Mouse (Mus musculus): ENCODE results near the gene Sik1. TPM values are rescaled to one million over a fixed set of nuclear protein-coding genes. Genes with fewer than 3 reads are reported as not detected.

Sik1 gene
- polyA plus RNA-seq, 1 experiment = 36.8 TPM

DNA sequence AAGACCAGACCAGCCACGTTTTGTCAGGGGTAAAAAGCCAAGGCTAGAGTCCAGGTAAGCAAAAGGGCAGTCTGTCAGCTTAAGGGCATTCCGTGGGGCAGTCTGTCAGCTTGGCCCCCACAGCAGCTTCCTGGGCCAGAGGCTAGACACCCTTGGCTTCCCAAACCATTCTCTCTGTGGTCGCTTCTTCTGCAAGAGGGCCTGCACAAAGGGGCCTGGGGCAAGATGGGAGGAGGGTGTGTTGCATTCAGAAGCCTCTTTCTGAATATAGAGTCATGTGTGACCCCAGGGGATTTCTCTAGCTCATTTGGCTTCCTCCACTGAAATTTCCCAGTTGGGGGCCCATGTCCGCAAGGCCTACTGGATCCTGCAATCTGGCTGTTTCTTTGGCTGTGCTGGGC is 21.6 kb upstream of the Sik1 start:
- Histone ChIP-seq H3K4me1 (replicated peaks; ENCODE audit: control insufficient read depth, insufficient read depth, low read length) (peaks cover 11% of the 10 kb centered on the region), H3K27me3 (ENCODE audit: control insufficient read depth, insufficient read depth, low read length) (no peaks in the 10 kb centered on the region), H3K27ac (ENCODE audit: control insufficient read depth, insufficient read depth, low read length) (no peak overlapping the region), H3K36me3 (ENCODE audit: control insufficient read depth, insufficient read depth, low read length) (no peaks in the 10 kb centered on the region), H3K4me3 (ENCODE audit: control insufficient read depth, insufficient read depth, low read length) (no peak overlapping the region)
- no peak for TF ChIP-seq CTCF (IDR thresholded peaks at IDR 0.05; ENCODE audit: borderline replicate concordance, control insufficient read depth, extremely low read depth, insufficient read depth, low read length, poor library complexity)
- no peak for TF ChIP-seq POLR2A (IDR thresholded peaks at IDR 0.05; ENCODE audit: control insufficient read depth, extremely low read depth, insufficient read depth, low read length, poor library complexity)
- no peak for DNase-seq
- 88% methylated on average over 4 of the region's 4 CpGs for WGBS

DNA sequence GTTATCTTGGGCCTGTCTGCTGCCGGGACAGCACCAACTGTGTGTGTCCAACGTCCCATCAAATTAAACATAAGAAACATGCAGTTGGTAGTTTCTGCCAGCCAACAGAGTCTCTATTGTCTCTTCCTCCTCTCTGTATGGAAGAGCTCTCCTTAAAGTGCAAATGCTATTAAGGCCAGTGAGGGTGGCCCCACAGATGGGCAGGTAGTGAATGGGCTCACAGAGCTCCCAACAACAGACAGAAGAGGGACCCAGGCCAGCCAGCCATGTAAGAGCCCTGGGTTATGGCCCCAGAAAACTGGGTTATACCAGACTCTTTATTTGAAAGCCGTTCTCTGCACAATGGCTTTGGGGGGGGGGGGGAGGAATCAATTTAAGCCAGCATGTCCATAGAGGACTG is 21.2 kb upstream of the Sik1 start:
- 95% methylated on average over 3 of the region's 3 CpGs for WGBS
- H3K27ac ChIP-seq (ENCODE audit: control insufficient read depth, insufficient read depth, low read length) = no peak overlapping the region
- no peaks in the 10 kb centered on the region for H3K27me3 ChIP-seq (ENCODE audit: control insufficient read depth, insufficient read depth, low read length)

DNA sequence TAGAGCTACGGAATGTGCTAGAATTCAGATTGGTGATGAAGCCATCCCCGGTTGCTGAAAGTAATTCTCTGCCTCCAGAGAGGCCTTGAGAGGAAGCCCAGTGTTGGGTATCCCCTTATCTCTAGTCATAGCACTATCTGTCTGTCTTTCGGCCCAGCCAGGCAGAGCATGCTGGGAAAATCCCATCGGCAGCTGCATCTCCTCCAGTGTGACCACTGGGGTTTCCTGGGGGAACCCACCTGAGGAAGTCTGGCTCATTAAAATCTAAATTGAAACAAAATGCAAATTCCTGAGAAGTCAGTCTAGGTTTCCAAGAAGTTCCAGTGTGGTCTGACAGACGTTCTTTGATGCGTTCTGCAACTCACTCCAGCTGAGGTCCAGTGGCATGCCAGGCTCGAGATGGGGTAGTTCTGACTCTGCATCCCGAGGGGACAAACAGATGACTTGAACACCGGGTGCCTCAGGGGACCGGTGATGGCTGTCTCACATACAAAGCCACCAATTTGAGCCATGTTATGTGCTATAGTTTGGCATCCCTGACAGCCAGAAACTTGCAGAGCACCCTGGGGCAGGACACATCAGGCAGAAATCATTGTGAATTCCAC is 19.8 kb upstream of the Sik1 start:
- WGBS = 40% methylated on average over 10 of the region's 10 CpGs
- Histone ChIP-seq H3K4me3 (ENCODE audit: control insufficient read depth, insufficient read depth, low read length) (no peak overlapping the region), H3K36me3 (ENCODE audit: control insufficient read depth, insufficient read depth, low read length) (no peaks in the 10 kb centered on the region), H3K27me3 (ENCODE audit: control insufficient read depth, insufficient read depth, low read length) (no peaks in the 10 kb centered on the region), H3K4me1 (replicated peaks; ENCODE audit: control insufficient read depth, insufficient read depth, low read length) (peaks cover 20% of the 10 kb centered on the region), H3K27ac (ENCODE audit: control insufficient read depth, insufficient read depth, low read length) (no peak overlapping the region)
- no peak for TF ChIP-seq CTCF (IDR thresholded peaks at IDR 0.05; ENCODE audit: borderline replicate concordance, control insufficient read depth, extremely low read depth, insufficient read depth, low read length, poor library complexity)
- no peak for TF ChIP-seq POLR2A (IDR thresholded peaks at IDR 0.05; ENCODE audit: control insufficient read depth, extremely low read depth, insufficient read depth, low read length, poor library complexity)
- no peak for DNase-seq

More for the DNA sequence above, 21.2 kb upstream of the Sik1 start:
- no peak for TF ChIP-seq POLR2A (IDR thresholded peaks at IDR 0.05; ENCODE audit: control insufficient read depth, extremely low read depth, insufficient read depth, low read length, poor library complexity)
- TF ChIP-seq CTCF (IDR thresholded peaks at IDR 0.05; ENCODE audit: borderline replicate concordance, control insufficient read depth, extremely low read depth, insufficient read depth, low read length, poor library complexity) = no peak
- no peak for DNase-seq
- H3K4me1 ChIP-seq (replicated peaks; ENCODE audit: control insufficient read depth, insufficient read depth, low read length) = peaks cover 11% of the 10 kb centered on the region
- H3K4me3 ChIP-seq (ENCODE audit: control insufficient read depth, insufficient read depth, low read length) = no peak overlapping the region
- H3K36me3 ChIP-seq (ENCODE audit: control insufficient read depth, insufficient read depth, low read length) = no peaks in the 10 kb centered on the region

DNA sequence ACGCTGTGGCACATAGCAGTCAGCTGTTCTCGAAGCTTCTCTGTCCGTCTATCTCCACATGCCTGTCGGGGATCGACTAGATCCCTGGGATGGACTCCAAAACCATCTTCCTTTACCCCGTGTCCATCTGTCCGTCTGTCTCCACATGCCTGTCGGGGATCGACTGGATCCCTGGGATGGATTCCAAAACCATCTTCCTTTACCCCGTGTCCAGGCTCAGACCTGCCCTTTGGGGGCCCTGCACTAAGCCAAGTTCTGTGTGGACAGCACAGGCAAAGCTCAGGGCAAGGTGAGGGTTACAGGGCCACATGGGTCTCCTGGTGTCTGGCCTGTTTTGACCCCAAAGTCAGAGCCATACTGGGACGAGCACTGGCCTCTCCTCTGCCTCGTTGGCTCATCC is 19.1 kb upstream of the Sik1 start:
- Histone ChIP-seq H3K4me3 (ENCODE audit: control insufficient read depth, insufficient read depth, low read length) (no peak overlapping the region), H3K36me3 (ENCODE audit: control insufficient read depth, insufficient read depth, low read length) (no peaks in the 10 kb centered on the region), H3K27ac (ENCODE audit: control insufficient read depth, insufficient read depth, low read length) (no peak overlapping the region), H3K4me1 (replicated peaks; ENCODE audit: control insufficient read depth, insufficient read depth, low read length) (peaks cover 20% of the 10 kb centered on the region), H3K27me3 (ENCODE audit: control insufficient read depth, insufficient read depth, low read length) (no peaks in the 10 kb centered on the region)
- 96% methylated on average over 12 of the region's 12 CpGs for WGBS
- TF ChIP-seq POLR2A (IDR thresholded peaks at IDR 0.05; ENCODE audit: control insufficient read depth, extremely low read depth, insufficient read depth, low read length, poor library complexity) (no peak), CTCF (IDR thresholded peaks at IDR 0.05; ENCODE audit: borderline replicate concordance, control insufficient read depth, extremely low read depth, insufficient read depth, low read length, poor library complexity) (no peak)
- DNase-seq = no peak

DNA sequence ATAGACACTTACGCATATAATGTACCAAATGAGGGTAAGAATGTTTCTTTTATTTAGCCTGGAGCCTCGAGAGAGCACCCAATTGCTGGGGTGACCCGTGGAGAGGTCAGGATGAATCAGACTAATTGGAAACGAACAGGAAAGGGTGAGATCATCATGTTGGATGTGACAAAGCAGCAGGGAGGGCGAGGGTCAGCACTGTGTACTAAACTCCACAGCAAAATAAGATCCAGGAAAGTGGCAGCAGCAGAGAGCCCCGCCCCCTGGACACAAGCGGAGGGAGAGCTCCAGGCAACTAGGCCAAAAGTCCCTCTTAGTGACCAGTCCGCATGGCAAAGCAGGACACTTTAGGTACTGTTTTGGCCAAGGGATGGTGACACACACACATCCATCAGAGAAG is 18.4 kb upstream of the Sik1 start:
- TF ChIP-seq CTCF (IDR thresholded peaks at IDR 0.05; ENCODE audit: borderline replicate concordance, control insufficient read depth, extremely low read depth, insufficient read depth, low read length, poor library complexity) = no peak
- no peak for TF ChIP-seq POLR2A (IDR thresholded peaks at IDR 0.05; ENCODE audit: control insufficient read depth, extremely low read depth, insufficient read depth, low read length, poor library complexity)
- no peaks in the 10 kb centered on the region for H3K36me3 ChIP-seq (ENCODE audit: control insufficient read depth, insufficient read depth, low read length)
- H3K4me1 ChIP-seq (replicated peaks; ENCODE audit: control insufficient read depth, insufficient read depth, low read length) = peaks cover 20% of the 10 kb centered on the region
- H3K27ac ChIP-seq (ENCODE audit: control insufficient read depth, insufficient read depth, low read length) = no peak overlapping the region
- H3K4me3 ChIP-seq (ENCODE audit: control insufficient read depth, insufficient read depth, low read length) = no peak overlapping the region
- no peak for DNase-seq
- WGBS = 92% methylated on average over 8 of the region's 8 CpGs
- no peaks in the 10 kb centered on the region for H3K27me3 ChIP-seq (ENCODE audit: control insufficient read depth, insufficient read depth, low read length)

DNA sequence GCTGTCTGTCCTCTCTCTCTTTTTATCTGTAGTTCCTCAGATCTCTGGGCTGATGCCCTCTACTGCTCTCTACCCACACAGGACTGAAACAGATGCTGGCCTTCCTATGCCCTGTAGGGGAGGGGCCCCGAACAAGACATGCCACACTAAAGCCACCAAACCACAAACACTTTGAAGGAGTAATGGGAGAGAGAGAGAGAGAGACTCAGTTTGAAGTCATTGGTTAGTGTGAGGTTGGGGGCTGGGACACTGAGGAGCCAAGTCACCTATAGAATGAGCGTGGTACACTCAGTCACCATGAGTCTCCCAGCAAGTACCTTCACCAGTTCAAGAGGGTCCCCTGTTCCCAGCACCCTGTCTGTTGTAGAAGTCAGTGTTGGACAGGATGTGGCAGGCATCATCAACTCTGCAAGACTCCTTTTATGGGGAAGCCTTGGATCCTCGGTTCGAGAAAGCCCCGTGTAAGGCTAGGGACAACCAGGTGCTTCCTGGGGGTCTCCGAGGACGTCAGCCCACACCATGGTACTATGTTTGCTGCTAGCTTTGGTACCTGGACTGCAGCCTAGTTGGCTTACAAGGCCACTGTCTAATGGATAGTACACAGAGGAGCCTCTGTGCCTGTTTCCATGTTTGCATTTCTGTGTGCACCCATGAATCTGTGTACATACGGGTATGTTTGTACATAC is 17.7 kb upstream of the Sik1 start:
- Histone ChIP-seq H3K4me1 (replicated peaks; ENCODE audit: control insufficient read depth, insufficient read depth, low read length) (peaks cover 20% of the 10 kb centered on the region), H3K27me3 (ENCODE audit: control insufficient read depth, insufficient read depth, low read length) (no peaks in the 10 kb centered on the region), H3K4me3 (ENCODE audit: control insufficient read depth, insufficient read depth, low read length) (no peak overlapping the region), H3K36me3 (ENCODE audit: control insufficient read depth, insufficient read depth, low read length) (no peaks in the 10 kb centered on the region), H3K27ac (ENCODE audit: control insufficient read depth, insufficient read depth, low read length) (no peak overlapping the region)
- no peak for DNase-seq
- TF ChIP-seq CTCF (IDR thresholded peaks at IDR 0.05; ENCODE audit: borderline replicate concordance, control insufficient read depth, extremely low read depth, insufficient read depth, low read length, poor library complexity) = no peak
- TF ChIP-seq POLR2A (IDR thresholded peaks at IDR 0.05; ENCODE audit: control insufficient read depth, extremely low read depth, insufficient read depth, low read length, poor library complexity) = no peak
- WGBS = 22% methylated on average over 8 of the region's 8 CpGs

All from thymus, adult 2 months (tissue).